Mouse (Mus musculus) megakaryocyte, embryonic 14.5 days (primary cell): ENCODE measurements at regions not wholly inside any gene's neighbourhood (a gene's known extent, or its start where the extent isn't known, plus 50 kb on each side); places are given as distances from the start of the nearest gene placed in this dataset.

ENCODE experiments used
- FLI1 ChIP-seq: IDR thresholded peaks from 2 replicates; pipeline ENCODE4 v1.6.1; 2012; ENCODE audit warnings: low read length, inconsistent platforms, mixed read lengths
- GATA1 ChIP-seq: IDR thresholded peaks from 3 replicates; pipeline ENCODE4 v1.6.1; 2012; ENCODE audit warnings: mixed read lengths, low read length, inconsistent platforms, borderline replicate concordance

DNA sequence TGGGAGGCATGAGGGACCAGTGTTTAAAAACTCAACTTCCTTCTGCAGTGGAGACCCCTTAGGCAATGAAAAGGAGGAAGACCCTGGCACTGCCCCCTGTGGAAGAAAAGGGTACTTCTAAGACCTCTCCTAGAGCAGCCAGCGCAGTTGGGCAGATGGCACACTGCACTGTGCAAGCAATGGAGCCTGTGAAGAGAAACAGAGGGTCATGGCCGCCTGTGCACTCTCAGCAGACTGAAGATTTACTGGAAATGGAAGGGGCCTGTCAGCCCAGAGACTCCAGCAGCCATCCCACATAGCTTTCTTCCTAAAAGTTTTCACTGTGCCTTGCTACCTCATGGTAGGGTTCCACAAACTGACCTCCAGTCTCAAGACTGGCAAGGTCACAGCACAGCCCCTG lies 193.4 kb downstream of the Barhl2 start:
- no peak for TF ChIP-seq GATA1
- no peak for TF ChIP-seq FLI1
